Mouse (Mus musculus): Measurements from ENCODE around the gene Polr3c. TPM values are rescaled to one million over a fixed set of nuclear protein-coding genes. Genes with fewer than 3 reads are reported as not detected.

Gene Polr3c
- polyA plus RNA-seq, 2 experiments = 26.3 to 40.5 TPM

DNA sequence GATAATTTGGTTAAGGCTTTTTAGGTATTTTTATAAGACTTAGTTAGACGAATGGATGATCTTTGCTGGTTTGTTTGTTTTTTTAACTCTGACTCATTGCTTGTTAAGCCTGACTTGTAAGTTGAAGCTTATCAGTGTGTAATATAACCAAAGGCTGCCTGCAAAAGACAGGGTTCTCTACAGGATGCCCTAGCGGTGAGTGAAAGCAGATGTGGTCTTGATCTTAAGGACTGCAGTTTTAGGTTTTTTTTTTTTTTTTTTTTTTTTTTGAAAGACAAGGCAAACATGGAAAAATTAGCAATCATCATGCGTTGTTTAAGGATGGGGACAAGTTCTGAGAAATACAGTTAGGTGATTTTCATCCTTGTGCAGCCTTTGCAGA, 2.0 kb upstream of the Polr3c start:
- ATAC-seq (ENCODE audit: low FRiP score, low read depth) (no peak), DNase-seq (ENCODE audit: low spot score) (peak; percentile 15)
- no peak overlapping the region for H3K27ac ChIP-seq (replicated peaks; ENCODE audit: low read depth, low read length)
- no peak overlapping the region for H3K4me2 ChIP-seq (replicated peaks; ENCODE audit: low read depth, low read length, severe bottlenecking)
- no peak overlapping the region for H3K4me3 ChIP-seq (replicated peaks; ENCODE audit: low read length)
- H3K9ac ChIP-seq (ENCODE audit: low read depth, low read length, severe bottlenecking) = no peak overlapping the region; the same call in 1 of the 2 replicates
- 0 out of 2 replicates have a peak, but pooled peaks cover 3% of the 10 kb centered on the region for H3K36me3 ChIP-seq (ENCODE audit: control insufficient read depth, insufficient read depth, low read length)
- peaks cover 11% of the 10 kb centered on the region for H3K4me1 ChIP-seq (ENCODE audit: control insufficient read depth, insufficient read depth, low read length)
- no peak for TF ChIP-seq POLR2A (IDR thresholded peaks at IDR 0.05; ENCODE audit: borderline replicate concordance, extremely low read depth, insufficient read depth, insufficient read length)
- no peaks in the 10 kb centered on the region for H3K27me3 ChIP-seq (ENCODE audit: control insufficient read depth, insufficient read depth, low read length)
- 45% methylated on average over 3 of the region's 3 CpGs for WGBS
- H3K9me3 ChIP-seq (ENCODE audit: control insufficient read depth, low read length) = no peaks in the 10 kb centered on the region

DNA sequence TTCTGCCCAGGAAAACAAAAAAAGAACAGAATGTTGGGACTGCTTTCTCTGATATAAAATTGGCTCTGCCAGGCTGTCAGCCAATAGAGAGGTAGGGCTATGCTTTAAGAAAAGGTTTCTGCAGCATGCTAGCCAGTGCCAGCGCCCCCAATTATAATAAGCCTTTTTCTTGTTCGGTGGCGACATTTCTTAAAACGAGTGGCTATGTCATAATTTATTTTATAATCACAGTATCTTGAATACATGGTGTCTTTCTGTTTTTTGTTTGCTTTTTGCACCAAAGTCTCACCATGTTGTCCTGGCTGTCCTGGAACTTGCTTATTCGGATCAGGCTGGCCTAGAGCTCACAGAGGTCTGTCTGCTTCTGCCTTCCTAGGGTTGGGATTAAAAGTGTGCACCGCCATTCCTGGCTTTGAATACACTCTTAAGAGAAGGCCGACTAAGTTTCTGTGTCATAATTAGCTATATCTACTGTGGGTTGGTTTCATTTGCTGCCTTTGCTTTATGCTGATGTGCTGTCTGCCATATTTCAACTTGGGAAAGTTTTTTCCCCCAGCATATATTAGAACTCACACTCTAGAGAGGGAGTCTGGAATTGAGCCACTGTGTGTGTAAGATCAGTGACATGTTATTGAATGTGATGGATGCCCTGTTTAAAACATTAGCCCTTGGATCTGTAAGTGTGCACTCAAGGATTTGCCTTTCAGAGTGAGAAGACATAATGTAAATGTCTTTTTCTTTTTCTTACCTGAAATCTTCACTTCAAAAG, 1.4 kb upstream of the Polr3c start:
- no peaks in the 10 kb centered on the region for H3K9me3 ChIP-seq (ENCODE audit: control insufficient read depth, low read length)
- DNase-seq (ENCODE audit: low spot score) (no peak), ATAC-seq (ENCODE audit: low FRiP score, low read depth) (no peak)
- H3K4me2 ChIP-seq (replicated peaks; ENCODE audit: low read depth, low read length, severe bottlenecking) = peak overlapping the region; percentile 63
- peak overlapping the region; percentile 77 for H3K9ac ChIP-seq (ENCODE audit: low read depth, low read length, severe bottlenecking)
- TF ChIP-seq POLR2A (IDR thresholded peaks at IDR 0.05; ENCODE audit: borderline replicate concordance, extremely low read depth, insufficient read depth, insufficient read length) = no peak
- H3K27me3 ChIP-seq (ENCODE audit: control insufficient read depth, insufficient read depth, low read length) = no peaks in the 10 kb centered on the region
- peak overlapping the region; percentile 65; the same call in 1 of the 2 replicates for H3K27ac ChIP-seq (replicated peaks; ENCODE audit: low read depth, low read length)
- peaks cover 8% of the 10 kb centered on the region; the same call in 1 of the 2 replicates for H3K36me3 ChIP-seq (ENCODE audit: control insufficient read depth, insufficient read depth, low read length)
- 35% methylated on average over 7 of the region's 7 CpGs for WGBS
- peaks cover 11% of the 10 kb centered on the region for H3K4me1 ChIP-seq (ENCODE audit: control insufficient read depth, insufficient read depth, low read length)
- H3K4me3 ChIP-seq (replicated peaks; ENCODE audit: low read length) = peak overlapping the region; percentile 74

DNA sequence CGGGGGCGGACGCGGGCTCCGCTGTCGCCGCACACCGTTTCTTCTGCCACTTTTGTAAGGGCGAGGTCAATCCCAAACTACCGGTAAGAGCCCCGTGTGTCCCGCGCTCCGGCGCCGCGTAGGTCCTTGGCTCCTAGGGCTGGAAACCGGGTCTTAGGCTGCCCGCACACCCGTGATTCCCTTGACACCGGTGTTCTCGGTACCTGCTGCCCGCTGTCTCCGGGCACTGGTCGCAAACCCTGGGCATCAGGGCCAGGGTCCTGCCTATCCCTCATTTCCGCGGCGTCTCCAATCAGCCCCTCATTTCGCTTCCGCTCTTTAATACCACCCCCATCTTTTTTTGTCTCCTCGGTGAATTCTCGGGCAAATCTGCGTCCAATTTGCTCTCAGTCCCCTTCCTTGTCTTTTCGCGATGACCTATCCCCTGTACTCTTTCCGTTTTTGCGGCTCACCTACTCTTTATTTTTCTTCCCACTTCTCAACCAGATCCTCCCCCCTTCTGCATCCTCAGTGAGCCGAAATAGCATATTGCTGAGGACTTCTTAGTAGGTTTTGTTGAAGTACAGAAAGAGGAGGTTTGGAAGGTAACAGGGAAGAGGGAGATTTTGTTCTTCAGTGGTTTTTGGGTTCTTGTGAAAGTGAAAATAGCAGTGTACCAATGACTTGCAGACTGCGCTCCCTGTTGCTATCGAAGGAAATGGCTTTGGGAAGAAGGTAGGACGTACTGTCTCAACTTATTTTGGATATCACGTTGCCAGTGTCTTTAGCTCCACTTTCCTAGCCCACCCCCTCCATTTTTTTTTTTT, 603 bp upstream of the Polr3c start:
- Histone ChIP-seq H3K4me3 (replicated peaks; ENCODE audit: low read length) (peak overlapping the region; percentile 74), H3K9ac (ENCODE audit: low read depth, low read length, severe bottlenecking) (peak overlapping the region; percentile 77), H3K9me3 (ENCODE audit: control insufficient read depth, low read length) (no peaks in the 10 kb centered on the region), H3K36me3 (ENCODE audit: control insufficient read depth, insufficient read depth, low read length) (peaks cover 15% of the 10 kb centered on the region), H3K4me1 (ENCODE audit: control insufficient read depth, insufficient read depth, low read length) (peaks cover 11% of the 10 kb centered on the region), H3K4me2 (replicated peaks; ENCODE audit: low read depth, low read length, severe bottlenecking) (peak overlapping the region; percentile 63), H3K27me3 (ENCODE audit: control insufficient read depth, insufficient read depth, low read length) (no peaks in the 10 kb centered on the region), H3K27ac (replicated peaks; ENCODE audit: low read depth, low read length) (peak overlapping the region; percentile 65)
- peak; percentile 17 for ATAC-seq (ENCODE audit: low FRiP score, low read depth)
- DNase-seq (ENCODE audit: low spot score) = peak; percentile 12
- no peak for TF ChIP-seq POLR2A (IDR thresholded peaks at IDR 0.05; ENCODE audit: borderline replicate concordance, extremely low read depth, insufficient read depth, insufficient read length)
- WGBS = under 1% methylated on average over 34 of the region's 42 CpGs

DNA sequence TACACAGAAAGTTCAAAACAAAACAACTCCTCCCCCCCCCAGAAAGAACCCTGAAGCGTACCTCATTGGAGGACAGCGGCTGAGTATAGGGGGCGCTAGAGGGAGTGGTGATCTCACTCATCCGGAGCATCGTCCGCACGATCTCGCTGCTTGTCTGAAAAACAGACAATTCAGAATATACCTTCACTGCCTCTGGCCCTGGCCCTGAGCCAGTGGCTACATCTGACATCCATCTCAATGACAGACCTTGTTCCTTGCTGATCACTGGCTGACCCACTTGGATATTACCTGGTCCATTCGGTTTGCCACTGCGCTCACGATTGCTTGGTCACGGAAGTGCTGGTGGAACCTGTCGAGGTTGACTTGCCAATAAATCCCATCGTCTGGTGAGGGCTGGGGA, 8.3 kb downstream of the Polr3c start:
- no peak overlapping the region for H3K4me2 ChIP-seq (replicated peaks; ENCODE audit: low read depth, low read length, severe bottlenecking)

DNA sequence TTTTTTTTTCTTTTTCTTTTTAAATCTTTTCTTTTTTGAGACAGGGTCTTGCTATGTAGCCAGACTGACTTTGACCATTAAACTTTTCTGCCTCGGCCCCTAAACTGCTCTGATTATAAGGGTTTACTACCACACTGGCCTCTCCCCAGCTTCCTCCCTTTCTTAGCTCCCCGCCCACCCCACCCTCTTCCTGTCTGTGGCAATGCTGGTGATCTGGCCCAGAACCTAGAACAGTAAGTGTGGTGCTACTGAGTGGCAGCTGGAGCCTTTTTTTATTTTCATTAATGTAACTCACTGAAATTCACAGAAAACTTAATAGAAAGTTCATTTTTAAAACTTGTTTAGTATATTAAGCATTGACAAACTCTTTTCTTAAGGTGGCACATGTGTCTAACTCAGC, 11.6 kb downstream of the Polr3c start:
- H3K9ac ChIP-seq (ENCODE audit: low read depth, low read length, severe bottlenecking) = no peak overlapping the region
- peaks cover 75% of the 10 kb centered on the region for H3K36me3 ChIP-seq (ENCODE audit: control insufficient read depth, insufficient read depth, low read length)
- no peak for TF ChIP-seq POLR2A (IDR thresholded peaks at IDR 0.05; ENCODE audit: borderline replicate concordance, extremely low read depth, insufficient read depth, insufficient read length)
- 70% methylated on average over 2 of the region's 2 CpGs for WGBS
- H3K27ac ChIP-seq (replicated peaks; ENCODE audit: low read depth, low read length) = no peak overlapping the region
- ATAC-seq (ENCODE audit: low FRiP score, low read depth) = no peak
- no peaks in the 10 kb centered on the region for H3K27me3 ChIP-seq (ENCODE audit: control insufficient read depth, insufficient read depth, low read length)
- H3K9me3 ChIP-seq (ENCODE audit: control insufficient read depth, low read length) = no peaks in the 10 kb centered on the region
- DNase-seq (ENCODE audit: low spot score) = no peak
- H3K4me2 ChIP-seq (replicated peaks; ENCODE audit: low read depth, low read length, severe bottlenecking) = no peak overlapping the region
- H3K4me3 ChIP-seq (replicated peaks; ENCODE audit: low read length) = no peak overlapping the region
- no peaks in the 10 kb centered on the region for H3K4me1 ChIP-seq (ENCODE audit: control insufficient read depth, insufficient read depth, low read length)

More for the DNA sequence above, 8.3 kb downstream of the Polr3c start:
- ATAC-seq (ENCODE audit: low FRiP score, low read depth) = no peak
- DNase-seq (ENCODE audit: low spot score) = peak; percentile 39
- Histone ChIP-seq H3K9ac (ENCODE audit: low read depth, low read length, severe bottlenecking) (no peak overlapping the region), H3K27me3 (ENCODE audit: control insufficient read depth, insufficient read depth, low read length) (no peaks in the 10 kb centered on the region), H3K36me3 (ENCODE audit: control insufficient read depth, insufficient read depth, low read length) (peaks cover 72% of the 10 kb centered on the region), H3K4me1 (ENCODE audit: control insufficient read depth, insufficient read depth, low read length) (no peaks in the 10 kb centered on the region), H3K27ac (replicated peaks; ENCODE audit: low read depth, low read length) (no peak overlapping the region), H3K9me3 (ENCODE audit: control insufficient read depth, low read length) (no peaks in the 10 kb centered on the region), H3K4me3 (replicated peaks; ENCODE audit: low read length) (no peak overlapping the region)
- TF ChIP-seq POLR2A (IDR thresholded peaks at IDR 0.05; ENCODE audit: borderline replicate concordance, extremely low read depth, insufficient read depth, insufficient read length) = no peak
- WGBS = 38% methylated on average over 14 of the region's 14 CpGs
